Mouse (Mus musculus): ENCODE measurements at regions not wholly inside any gene's neighbourhood (a gene's known extent, or its start where the extent isn't known, plus 50 kb on each side); places are given as distances from the start of the nearest gene placed in this dataset.

- no peak overlapping the region for H3K4me3 ChIP-seq (replicated peaks in 1 of 3; ENCODE audit: low read depth in 2 of 3, low read length in 2 of 3, poor library complexity in 1 of 3)
- no peak for TF ChIP-seq POLR2A (IDR thresholded peaks at IDR 0.05; ENCODE audit: low read depth, low read length)
- no peak for TF ChIP-seq MAX (IDR thresholded peaks at IDR 0.05; ENCODE audit: low read length)
- TF ChIP-seq HCFC1 (IDR thresholded peaks at IDR 0.05; ENCODE audit: low read depth, low read length): no peak
- TF ChIP-seq BHLHE40 (IDR thresholded peaks at IDR 0.05; ENCODE audit: low read depth, low read length): no peak
- no peak for TF ChIP-seq PAX5 (IDR thresholded peaks at IDR 0.05; ENCODE audit: low read length)
- TF ChIP-seq MXI1 (IDR thresholded peaks at IDR 0.05; ENCODE audit: low read depth, low read length): no peak
- TF ChIP-seq JUN (IDR thresholded peaks at IDR 0.05; ENCODE audit: insufficient read depth, low read depth, low read length): no peak
- no peak for TF ChIP-seq MYC (IDR thresholded peaks at IDR 0.05; ENCODE audit: low read depth, low read length)
- TF ChIP-seq CTCF (conservative IDR thresholded peaks at IDR 0.05 in 1 of 2, IDR thresholded peaks at IDR 0.05 in 1 of 2; ENCODE audit: low read depth in 2 of 2, low read length in 2 of 2): no peak
- H3K27ac ChIP-seq (ENCODE audit: insufficient read depth, low read depth): no peak overlapping the region
- no peak overlapping the region for H3K9ac ChIP-seq (ENCODE audit: insufficient read depth, low read depth)
- H3K27me3 ChIP-seq (replicated peaks): no peaks in the 10 kb centered on the region
- no peaks in the 10 kb centered on the region for H3K79me2 ChIP-seq (replicated peaks; ENCODE audit: control insufficient read depth, extremely low read depth, insufficient read depth, poor library complexity, severe bottlenecking)
- peaks cover 62% of the 10 kb centered on the region for H3K9me3 ChIP-seq (replicated peaks; ENCODE audit: low read length)
- no peak overlapping the region for H3K4me2 ChIP-seq (ENCODE audit: insufficient read depth, low read depth, poor library complexity, severe bottlenecking)
- no peak for DNase-seq (ENCODE audit: extremely low read depth)
- no peaks in the 10 kb centered on the region for H3K36me3 ChIP-seq (replicated peaks in 1 of 2; ENCODE audit: control insufficient read depth in 1 of 2, insufficient read depth in 1 of 2, low read length in 1 of 2)
- H3K4me1 ChIP-seq (ENCODE audit: control insufficient read depth in 1 of 2, insufficient read depth in 2 of 2): no peaks in the 10 kb centered on the region
- dilution Hi-C loops (cut with MboI; ENCODE audit: extremely low pct_ligation_motif_present, extremely low pct_unique_long_range_greater_than_20kb, low sequenced_read_pairs): no loop called here
- in situ Hi-C loops (cut with MboI; ENCODE audit: low pct_ligation_motif_present, low pct_unique_long_range_greater_than_20kb, low sequenced_read_pairs): no loop called here
These were observed 423.9 kb upstream of the Castor2 start for GRCm38 (mm10) chr5:133675636-133676035.

GRCm38 (mm10) chr5:133666473-133666872 is 433.0 kb upstream of the Castor2 start:
- TF ChIP-seq ETS1 (conservative IDR thresholded peaks at IDR 0.05; ENCODE audit: low read depth, low read length): no peak
- TF ChIP-seq HCFC1 (IDR thresholded peaks at IDR 0.05; ENCODE audit: low read depth, low read length): no peak
- no peak for TF ChIP-seq MAFK (IDR thresholded peaks at IDR 0.05; ENCODE audit: insufficient replicate concordance, low read length)
- no peak for TF ChIP-seq E2F4 (IDR thresholded peaks at IDR 0.05; ENCODE audit: insufficient replicate concordance, low read depth, low read length)
- no peak for TF ChIP-seq MXI1 (IDR thresholded peaks at IDR 0.05; ENCODE audit: low read depth, low read length)
- no peak for TF ChIP-seq ZKSCAN1 (IDR thresholded peaks at IDR 0.05; ENCODE audit: borderline replicate concordance, low read depth, low read length)
- no peak for TF ChIP-seq USF2 (conservative IDR thresholded peaks at IDR 0.05; ENCODE audit: low read depth, low read length)
- no peak for TF ChIP-seq SIN3A (IDR thresholded peaks at IDR 0.05; ENCODE audit: low read length)
- peaks cover 65% of the 10 kb centered on the region for H3K9me3 ChIP-seq (replicated peaks; ENCODE audit: low read length)
- dilution Hi-C loops (cut with MboI; ENCODE audit: extremely low pct_ligation_motif_present, extremely low pct_unique_long_range_greater_than_20kb, low sequenced_read_pairs): no loop called here
- no peak overlapping the region for H3K9ac ChIP-seq (ENCODE audit: insufficient read depth, low read depth)
- H3K4me2 ChIP-seq (ENCODE audit: insufficient read depth, low read depth, poor library complexity, severe bottlenecking): no peak overlapping the region
- H3K4me1 ChIP-seq (ENCODE audit: control insufficient read depth in 1 of 2, insufficient read depth in 2 of 2): no peaks in the 10 kb centered on the region
- in situ Hi-C loops (cut with MboI; ENCODE audit: low pct_ligation_motif_present, low pct_unique_long_range_greater_than_20kb, low sequenced_read_pairs): no loop called here
- H3K79me2 ChIP-seq (replicated peaks; ENCODE audit: control insufficient read depth, extremely low read depth, insufficient read depth, poor library complexity, severe bottlenecking): no peaks in the 10 kb centered on the region
- no peak for DNase-seq (ENCODE audit: extremely low read depth)
- no peaks in the 10 kb centered on the region for H3K36me3 ChIP-seq (replicated peaks in 1 of 2; ENCODE audit: control insufficient read depth in 1 of 2, insufficient read depth in 1 of 2, low read length in 1 of 2)
- no peak overlapping the region for H3K4me3 ChIP-seq (replicated peaks in 1 of 3; ENCODE audit: low read depth in 2 of 3, low read length in 2 of 3, poor library complexity in 1 of 3)
- no peak overlapping the region for H3K27ac ChIP-seq (ENCODE audit: insufficient read depth, low read depth)
- H3K27me3 ChIP-seq (replicated peaks): no peaks in the 10 kb centered on the region

All from CH12.LX (cell line).